Mouse (Mus musculus): ENCODE data around the gene Nup85. TPM values are rescaled to one million over a fixed set of nuclear protein-coding genes. Genes with fewer than 3 reads are reported as not detected.

The Nup85 gene
- total RNA-seq, 2 experiments from 2014 or later: 48.7 to 49.3 TPM

DNA sequence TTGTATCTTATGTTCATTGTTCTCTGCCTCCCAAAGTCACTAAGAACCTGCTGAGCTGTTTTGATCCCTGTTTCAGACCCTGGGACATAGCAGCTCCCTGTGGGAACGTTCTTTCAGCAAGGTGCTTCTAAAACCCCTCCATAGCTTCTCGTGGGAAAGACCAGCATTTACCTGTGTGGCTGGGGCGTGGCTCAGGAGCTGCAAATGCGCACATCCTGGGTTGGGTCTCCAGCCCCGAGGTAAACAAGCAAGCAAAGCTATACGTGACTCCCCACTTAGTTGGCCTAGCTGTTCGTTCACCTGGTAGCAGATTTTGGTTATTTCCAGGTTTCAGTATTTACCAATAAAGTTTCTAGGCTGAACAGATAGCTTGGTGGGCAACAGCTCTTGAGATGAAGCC lies 68.0 kb downstream of the Nup85 start:
- DNase-seq (ENCODE audit: low spot score in 2 of 2): no peak
- TF ChIP-seq CTCF (conservative IDR thresholded peaks at IDR 0.05): no peak
- no peak overlapping the region; the same call in 1 of the 2 replicates for H3K27ac ChIP-seq
- H3K4me3 ChIP-seq: no peak overlapping the region

GRCm38 (mm10) chr11:115632862-115633261 lies 68.6 kb downstream of the Nup85 start:
- H3K27ac ChIP-seq: no peak overlapping the region
- no peak for DNase-seq (ENCODE audit: low spot score in 2 of 2)
- TF ChIP-seq CTCF (conservative IDR thresholded peaks at IDR 0.05): no peak
- H3K4me3 ChIP-seq: no peak overlapping the region

Other genes starting within 250 kb of the Nup85 start
- under 1 TPM; 0.37 to 0.64 TPM for gene Ush1g, start 242.4 kb upstream of the Nup85 start, total RNA-seq (2021)
- under 1 TPM in 1 of 2 experiments, not detected in 1; 0.20 TPM for gene Otop3, start 229.7 kb upstream of the Nup85 start, total RNA-seq (2021)
- 100 to 1,000 TPM; 110 to 119 TPM for gene Hid1, start 196.7 kb upstream of the Nup85 start, total RNA-seq (2021)
- gene Cdr2l, start 182.5 kb upstream of the Nup85 start, total RNA-seq (2021): 10 to 100 TPM; 21.9 to 26.1 TPM
- 100 to 1,000 TPM; 100 to 105 TPM for gene Mrpl58, start 160.7 kb upstream of the Nup85 start, total RNA-seq (2021)
- gene Atp5h, start 144.5 kb upstream of the Nup85 start, total RNA-seq (2021): 100 to 1,000 TPM; 467 to 494 TPM
- gene Kctd2, start 144.3 kb upstream of the Nup85 start, total RNA-seq (2021): 10 to 100 TPM; 74.5 to 74.6 TPM
- gene Trim80, start 123.9 kb upstream of the Nup85 start, total RNA-seq (2021): not detected
- not detected for gene Slc16a5, start 102.0 kb upstream of the Nup85 start, total RNA-seq (2021)
- 10 to 100 TPM; 10.4 to 10.9 TPM for gene Armc7, start 88.8 kb upstream of the Nup85 start, total RNA-seq (2021)
- gene Nt5c, start 72.6 kb upstream of the Nup85 start, total RNA-seq (2021): 10 to 100 TPM; 64.3 to 65.5 TPM
- 100 to 1,000 TPM; 140 to 142 TPM for gene Jpt1, start 50.0 kb upstream of the Nup85 start, total RNA-seq (2021)
- gene Sumo2, start 28.2 kb upstream of the Nup85 start, total RNA-seq (2021): 100 to 1,000 TPM; 318 to 328 TPM
- 10 to 100 TPM; 50.4 to 50.8 TPM for gene Mrps7, start 39.5 kb downstream of the Nup85 start, total RNA-seq (2021)
- 10 to 100 TPM; 67.9 to 91.9 TPM for gene Gga3, start 39.6 kb downstream of the Nup85 start, total RNA-seq (2021)
- gene Mif4gd, start 48.5 kb downstream of the Nup85 start, total RNA-seq (2021): 10 to 100 TPM; 19.5 to 22.5 TPM
- 10 to 100 TPM; 60.4 to 66.6 TPM for gene Slc25a19, start 63.9 kb downstream of the Nup85 start, total RNA-seq (2021)
- 100 to 1,000 TPM; 182 to 198 TPM for gene Grb2, start 144.2 kb downstream of the Nup85 start, total RNA-seq (2021)
- 10 to 100 TPM; 47.4 to 58.2 TPM for gene Tmem94, start 201.0 kb downstream of the Nup85 start, total RNA-seq (2021)
- 10 to 100 TPM; 17.7 to 19.7 TPM for gene Caskin2, start 249.2 kb downstream of the Nup85 start, total RNA-seq (2021)